Mouse (Mus musculus): ENCODE data around the gene Ltv1.

Ltv1 gene

DNA sequence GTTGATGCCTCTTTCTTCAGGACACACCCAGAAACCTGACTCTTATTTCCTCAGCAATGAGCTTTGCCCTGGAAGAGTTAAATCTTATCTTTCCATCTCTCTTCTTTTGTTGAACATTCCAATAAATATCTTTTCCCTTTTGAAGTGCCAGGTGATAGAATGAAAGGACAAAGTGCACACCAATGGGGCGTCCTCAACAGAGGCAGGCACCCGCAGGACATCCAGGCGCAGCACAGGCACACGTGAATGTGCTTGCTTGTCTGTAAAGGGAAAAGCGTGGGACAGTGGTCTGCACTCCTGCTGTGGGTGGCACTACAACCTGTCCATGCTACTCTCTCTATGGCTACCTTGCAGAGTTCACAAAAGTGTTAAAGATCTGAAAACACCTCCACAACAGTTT lies 3.1 kb downstream of the Ltv1 start:
- DNase-seq = no peak

DNA sequence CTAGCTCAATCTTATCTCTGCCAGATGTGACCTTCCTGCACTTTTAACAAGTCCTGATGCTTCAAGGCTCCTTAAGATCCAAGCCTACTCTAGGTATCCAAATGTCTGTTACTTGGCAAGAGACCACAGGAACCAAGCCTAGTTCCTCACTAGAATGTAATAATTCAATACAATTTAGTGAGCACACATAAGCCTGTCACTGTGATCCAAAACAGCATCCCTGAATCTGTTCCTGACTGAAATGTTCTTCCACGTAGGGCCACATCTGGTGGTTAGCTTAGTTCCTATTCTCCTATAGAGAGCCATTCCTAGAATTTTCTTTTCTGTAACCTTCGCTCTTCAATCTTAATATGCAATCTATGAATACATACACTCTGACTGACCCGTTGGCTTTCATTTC lies 6.2 kb downstream of the Ltv1 start:
- no peak for DNase-seq

DNA sequence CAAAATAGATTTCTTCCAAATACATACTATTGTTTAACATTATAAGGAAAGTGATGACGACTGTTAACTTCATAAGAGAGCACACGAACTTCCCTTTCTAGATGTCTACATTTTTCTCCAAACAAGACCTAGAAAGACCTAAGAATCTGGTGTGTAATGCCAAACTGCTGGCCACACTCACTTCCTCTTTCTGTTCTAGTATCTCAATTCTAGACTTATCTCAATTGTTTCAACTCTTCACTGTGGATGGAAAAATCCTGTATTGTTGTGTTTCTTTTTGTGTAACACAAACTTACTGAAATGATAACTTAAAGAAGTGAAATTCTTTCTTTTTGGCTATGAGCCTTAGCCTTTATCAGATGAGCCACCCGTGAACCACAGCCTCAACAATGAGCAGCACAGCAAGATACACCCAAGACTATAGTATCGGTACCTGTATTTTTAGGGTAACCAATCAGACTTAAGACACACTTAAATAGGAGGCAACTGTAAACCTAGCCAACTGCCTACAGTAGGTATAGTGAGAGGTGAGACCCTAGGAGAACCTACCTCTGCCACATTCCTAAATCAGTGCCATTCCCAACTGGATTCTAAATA lies 8.7 kb downstream of the Ltv1 start:
- no peak for DNase-seq

DNA sequence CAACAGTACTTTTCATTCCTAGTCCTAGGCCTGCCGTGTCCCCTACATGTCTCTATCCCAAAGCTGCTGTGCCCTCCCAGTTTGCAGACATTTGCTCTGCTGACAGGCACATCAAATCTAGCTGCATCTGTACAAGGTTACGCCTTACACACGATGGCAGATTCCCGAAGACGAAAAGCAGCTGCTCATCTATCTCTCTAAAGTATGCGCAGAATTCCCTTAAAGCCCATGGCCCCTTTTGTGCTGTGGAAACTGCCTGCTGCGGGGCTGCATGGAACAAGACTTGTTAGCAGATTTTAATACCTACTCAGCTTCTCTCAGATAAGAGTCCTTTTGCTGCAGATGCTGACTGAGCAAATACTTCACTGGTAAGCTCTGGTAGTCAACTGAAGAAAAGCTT lies 12.8 kb downstream of the Ltv1 start:
- no peak for DNase-seq

DNA sequence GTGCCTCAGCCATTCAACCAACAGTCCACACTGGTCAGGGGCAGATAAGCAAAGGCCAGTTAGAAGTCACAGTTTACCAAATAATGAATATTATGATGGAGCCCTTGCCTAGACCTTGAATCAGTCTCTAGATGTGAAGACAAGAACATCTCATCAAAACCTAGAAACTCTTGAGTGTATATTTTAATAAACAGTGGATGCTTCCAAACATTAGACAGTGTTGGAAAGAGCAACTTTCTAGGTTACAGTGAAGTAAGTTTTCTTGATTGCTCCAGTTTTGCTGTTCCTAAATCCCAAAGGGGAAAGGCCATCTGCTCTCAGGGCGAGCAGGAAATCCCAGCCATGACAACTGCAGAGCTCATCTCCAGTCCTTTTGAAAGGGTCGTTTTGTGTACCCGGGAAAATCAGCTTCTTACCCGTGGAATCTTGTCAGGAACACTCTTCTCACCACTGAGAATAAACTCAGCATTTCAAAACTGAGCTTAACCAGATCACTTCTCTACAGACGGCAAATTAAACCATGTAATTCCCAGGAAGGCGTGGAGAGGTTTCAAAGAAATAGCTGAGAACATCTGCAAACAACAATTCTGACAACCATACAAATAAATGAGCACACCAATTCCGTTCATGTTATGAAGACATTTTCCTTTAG lies 14.9 kb downstream of the Ltv1 start, which contains the start of gene Zc2hc1b:
Gene Zc2hc1b, minus strand, starts transcription at position 51 of the 652 bp plus-strand sequence.
- no peak for DNase-seq

DNA sequence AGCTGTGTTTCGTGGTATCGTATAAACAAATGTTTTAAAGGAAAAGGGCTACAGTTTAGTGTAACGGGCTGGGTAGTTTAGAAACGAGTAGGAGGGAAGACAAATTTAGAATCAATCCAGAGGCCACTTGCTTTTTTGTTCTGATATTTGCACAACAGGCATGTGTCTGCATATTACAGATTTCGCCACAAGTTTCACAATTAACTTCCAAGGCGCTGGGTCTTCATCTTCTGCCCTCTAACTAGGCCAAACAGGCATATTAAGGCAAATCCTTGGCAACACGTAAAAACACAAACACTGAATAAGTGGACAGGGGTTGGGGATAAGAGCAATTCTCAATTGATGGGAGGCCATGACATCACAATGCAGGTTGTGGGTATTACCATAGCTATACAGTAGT lies 17.1 kb downstream of the Ltv1 start:
- no peak for DNase-seq

DNA sequence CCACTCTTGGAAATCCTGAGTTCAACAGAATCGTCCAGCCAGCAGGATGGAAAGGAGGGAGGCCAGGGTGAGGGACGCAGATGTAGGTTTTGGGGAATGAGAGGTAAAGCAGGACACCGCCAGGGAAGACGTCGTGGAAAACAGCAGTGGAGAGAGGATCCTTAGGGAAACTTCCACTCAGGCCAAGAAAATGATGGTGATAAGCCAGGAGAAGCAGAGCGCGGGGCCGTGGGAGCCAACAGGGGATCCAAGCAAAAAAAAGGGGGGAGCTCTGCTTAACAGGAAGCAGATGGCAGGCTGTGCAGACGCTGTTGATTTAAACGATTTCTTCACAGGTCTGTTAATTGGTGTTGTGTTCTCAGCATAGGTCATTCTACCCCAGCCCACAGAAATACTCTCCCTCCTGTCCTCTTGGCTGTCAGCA lies 20.2 kb downstream of the Ltv1 start:
- DNase-seq = peak; percentile 32 to 48

DNA sequence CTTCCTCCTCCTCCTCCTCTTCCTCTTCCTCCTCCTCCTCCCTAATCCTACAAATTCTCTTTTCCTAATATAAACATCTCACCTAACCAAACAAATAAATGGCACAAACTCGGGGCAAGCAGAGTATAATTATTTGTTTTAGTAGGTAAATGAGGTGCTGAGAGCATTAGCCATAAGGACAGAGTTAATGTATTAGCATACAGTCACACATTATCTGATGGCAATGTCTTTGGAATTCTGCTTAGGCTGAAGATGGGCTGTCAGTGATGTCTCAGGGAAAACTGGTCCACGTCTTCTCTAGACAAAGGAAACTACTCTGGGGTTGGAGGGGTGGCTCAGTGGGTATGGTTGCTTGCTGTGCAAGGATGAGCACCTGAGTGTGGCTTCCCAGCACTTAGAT lies 21.5 kb downstream of the Ltv1 start:
- DNase-seq = no peak

DNA sequence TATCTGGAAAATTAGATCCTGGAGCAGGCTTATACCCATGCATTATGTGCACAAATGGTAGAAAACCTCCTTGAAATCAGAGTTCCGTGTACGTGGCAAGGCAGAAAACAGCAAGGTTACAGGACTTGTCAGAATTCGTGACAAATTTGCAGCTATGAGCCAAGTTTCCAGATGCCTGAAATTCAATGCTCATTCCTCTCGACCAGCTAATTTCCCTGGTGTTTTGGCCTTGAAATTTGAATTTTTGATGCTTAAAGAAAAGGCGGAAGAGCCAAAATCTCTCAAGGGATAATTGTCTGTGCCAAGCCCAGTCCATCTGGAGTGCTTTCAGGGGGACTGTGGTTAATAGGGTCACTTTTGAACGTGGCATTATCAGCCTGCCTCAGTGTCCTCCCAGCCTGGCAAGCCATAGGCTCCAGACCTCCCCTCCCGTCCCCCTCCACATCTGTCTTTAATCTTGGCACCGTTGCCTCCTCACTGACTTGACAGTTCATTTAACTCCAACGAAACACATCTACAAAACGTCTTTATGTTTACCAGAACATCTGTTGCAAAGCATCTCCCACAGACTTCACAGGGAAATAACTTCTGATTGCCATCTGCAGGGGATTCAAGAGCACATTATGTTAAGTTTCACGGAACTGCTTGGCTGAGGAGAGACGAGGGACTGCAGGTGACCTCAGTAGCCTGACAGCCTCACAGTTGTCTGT lies 22.1 kb downstream of the Ltv1 start:
- DNase-seq = peak; percentile 15 to 33

DNA sequence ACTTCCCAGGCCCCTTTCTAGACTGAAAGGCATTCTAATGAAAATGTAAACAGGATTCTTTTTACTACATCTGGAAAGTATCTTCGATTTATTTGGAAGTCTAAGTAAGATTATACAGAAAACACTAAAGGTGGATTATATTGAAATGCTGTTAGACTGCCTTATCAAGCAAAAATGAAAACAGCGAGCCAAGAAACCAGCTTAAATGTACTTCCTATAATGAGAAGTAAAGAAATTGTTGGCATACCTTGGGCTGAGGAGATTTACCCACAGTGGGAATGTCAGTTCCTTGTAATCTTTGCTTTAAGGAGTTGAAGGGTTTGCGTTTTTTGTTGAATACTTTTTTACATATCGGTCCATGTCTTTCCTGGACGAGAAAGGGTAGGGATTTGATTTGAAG lies 24.5 kb downstream of the Ltv1 start:
- DNase-seq = no peak

DNA sequence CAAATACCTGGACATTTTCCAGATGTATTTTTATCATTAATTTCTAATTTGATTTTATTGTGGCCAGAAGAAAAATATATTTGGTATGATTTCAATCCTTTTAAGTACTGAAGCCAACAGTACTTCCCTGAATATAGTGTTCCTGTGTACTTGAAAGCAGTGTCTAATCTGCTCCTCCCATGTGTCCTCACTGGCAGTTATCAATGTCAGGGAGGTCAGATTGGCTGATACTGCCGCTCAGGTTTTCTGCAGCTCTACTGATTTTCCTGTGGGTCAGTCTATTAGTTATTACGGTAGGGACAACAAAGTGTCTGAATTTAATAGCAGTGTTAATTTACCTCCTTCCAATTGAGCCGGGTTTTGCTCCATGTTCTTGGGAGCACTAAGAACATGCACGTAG lies 30.9 kb downstream of the Ltv1 start:
- DNase-seq = no peak

DNA sequence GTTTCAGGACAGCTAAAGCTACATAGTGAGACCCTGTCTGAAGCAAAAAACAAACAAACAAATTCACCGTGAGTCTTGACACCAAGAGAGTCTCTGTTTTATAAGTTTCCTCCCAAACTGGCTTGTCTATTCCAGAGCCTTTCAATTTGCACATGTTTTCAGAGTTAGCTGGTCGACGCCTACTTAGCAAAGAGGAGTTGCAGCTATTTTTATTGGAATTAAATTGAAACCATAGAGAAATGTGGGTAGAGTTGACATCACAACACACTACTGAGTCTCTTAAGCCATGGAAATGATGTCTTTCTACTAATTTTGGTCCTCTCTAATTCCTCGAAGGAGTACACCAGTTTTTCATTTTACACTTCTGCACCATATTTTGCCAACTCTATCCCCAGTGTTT lies 32.1 kb downstream of the Ltv1 start:
- DNase-seq = no peak

DNA sequence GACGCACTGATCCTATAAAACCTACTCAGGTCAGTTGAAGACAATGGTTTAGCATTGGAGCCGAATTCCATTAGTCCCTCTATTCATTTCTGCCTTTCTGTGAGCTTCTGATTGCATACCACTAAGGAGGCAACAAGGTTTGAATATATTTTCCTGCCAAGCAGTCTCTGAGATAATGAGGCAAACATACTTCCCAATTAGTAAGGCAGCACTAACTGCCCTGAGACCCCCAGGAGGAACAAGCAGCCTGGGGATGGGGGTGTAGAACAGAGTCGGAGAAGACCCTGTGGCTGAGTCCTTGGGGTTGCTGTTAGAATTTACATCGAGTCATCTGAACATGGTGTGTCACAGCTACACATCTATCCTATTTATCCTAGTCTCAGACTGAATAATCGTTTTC lies 37.6 kb downstream of the Ltv1 start:
- DNase-seq = no peak

DNA sequence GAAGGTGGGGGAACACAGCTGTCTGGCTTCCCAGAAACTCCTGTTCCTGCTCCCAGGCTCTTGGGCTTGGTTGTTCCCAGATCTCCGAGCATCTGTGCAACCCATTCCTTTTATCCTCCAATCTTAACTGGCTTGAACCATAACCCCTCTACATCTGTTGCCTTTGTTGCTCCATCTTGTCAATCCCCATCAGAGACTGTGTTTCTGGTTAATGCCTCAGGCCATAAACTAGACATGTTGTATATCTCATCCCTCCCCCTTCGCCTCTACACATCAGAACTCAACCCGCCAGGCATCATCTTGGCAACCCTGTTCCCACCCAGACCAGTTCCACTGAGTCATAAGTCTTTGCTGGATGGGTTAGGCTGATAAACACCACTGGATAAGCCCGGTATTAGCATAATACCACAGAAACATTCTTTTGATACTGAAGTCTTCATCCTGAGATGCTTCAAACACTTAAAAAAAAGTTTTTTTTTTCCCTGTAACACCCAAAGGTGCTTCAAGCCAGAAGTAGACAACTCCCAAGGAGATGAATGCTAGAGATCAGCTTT lies 40.1 kb downstream of the Ltv1 start:
- no peak for DNase-seq

DNA sequence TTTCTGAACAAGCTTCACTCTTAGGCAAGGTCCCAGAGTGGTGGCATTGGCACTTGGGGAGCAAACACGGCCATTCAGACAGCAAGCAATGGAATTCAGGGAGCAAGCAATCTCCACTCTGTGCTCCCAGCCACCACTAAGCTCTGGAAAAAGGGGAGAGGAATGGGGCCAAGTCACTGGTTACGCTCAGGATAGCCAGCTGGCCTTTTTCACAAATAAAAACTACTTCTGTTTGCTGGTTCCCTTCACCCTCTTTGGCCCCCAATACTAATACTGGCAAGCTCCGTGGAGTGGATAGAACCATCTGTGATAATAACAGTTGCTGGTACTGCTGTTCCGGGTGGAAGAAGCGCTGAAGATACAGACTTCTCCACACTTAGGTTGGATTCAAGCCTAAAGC lies 41.6 kb downstream of the Ltv1 start:
- DNase-seq = peak; percentile 29 to 37

DNA sequence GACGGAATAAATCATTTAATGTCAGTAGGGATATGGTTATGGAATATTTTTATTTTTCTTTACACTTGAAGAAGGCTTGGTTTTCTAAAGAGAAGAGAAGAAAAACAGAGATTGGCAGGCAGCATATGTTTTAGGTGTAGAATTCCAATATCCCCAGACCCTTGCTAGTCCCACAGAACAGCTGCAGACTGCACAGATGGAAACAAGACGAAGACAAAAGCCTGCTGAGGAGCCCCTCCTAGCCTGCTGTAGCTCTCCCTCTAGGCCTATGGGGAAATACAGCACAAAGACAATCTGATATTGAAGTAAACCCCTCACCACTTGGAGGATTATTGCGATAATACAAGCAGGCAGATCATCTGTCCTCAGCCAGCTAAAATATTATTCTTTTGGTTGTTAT lies 42.5 kb downstream of the Ltv1 start:
- no peak for DNase-seq

DNA sequence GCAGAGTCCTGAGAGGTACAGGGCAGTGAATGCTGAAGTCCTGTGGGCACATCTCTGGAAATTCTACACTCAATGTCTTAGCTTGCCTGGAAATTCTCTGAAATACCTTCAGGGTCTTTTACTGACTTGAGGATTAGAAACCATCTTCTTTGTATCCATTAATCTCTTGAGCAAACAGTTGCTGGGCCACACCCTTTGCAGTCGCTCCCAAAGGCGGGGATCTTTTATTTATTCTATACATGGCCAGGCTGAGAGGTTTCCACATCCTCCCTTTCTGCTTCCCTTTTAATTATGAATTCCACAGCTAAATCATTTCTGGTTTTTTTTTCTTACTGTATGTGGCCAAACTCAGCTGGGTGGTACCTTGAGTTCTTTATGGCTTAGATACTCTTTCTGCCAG lies 52.5 kb downstream of the Ltv1 start:
- no peak for DNase-seq

DNA sequence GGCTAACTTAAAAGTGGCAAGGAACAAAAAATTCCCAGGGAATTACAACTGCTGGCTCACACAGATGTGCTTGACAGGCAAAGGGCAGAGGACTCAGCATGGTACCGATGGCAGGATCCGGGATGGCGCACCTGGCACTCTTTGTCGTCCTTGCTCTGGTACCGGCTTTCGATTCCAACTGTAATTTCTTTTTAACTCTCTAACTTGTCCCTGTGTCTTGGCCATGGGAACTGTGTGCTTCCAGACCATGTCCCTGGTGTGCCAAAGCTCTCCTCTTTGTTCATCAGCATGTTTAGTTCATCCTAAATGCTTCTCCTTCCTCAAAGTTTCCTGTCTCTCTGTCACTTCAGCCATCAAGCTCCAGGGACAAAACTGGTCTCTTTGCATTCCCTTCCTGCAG lies 55.1 kb downstream of the Ltv1 start:
- no peak for DNase-seq

DNA sequence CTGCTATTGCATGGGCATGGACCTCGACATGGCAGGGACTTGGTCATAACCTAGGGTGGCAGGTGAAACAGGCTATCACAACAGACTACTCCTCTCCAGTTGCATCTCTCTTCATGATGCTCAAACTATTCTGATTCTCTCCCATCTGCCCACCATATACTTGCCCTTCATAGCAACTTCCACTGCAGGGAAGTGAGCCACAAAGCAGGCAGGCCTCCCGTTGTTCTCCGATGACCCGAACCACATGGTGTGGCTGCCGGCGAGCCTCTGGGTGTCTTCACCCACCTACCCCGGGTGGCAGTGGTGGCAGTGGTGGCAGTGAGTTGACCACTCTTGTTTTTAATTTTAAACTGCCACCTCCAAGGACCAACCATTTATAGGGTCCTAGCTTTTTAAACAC lies 57.2 kb downstream of the Ltv1 start:
- no peak for DNase-seq

DNA sequence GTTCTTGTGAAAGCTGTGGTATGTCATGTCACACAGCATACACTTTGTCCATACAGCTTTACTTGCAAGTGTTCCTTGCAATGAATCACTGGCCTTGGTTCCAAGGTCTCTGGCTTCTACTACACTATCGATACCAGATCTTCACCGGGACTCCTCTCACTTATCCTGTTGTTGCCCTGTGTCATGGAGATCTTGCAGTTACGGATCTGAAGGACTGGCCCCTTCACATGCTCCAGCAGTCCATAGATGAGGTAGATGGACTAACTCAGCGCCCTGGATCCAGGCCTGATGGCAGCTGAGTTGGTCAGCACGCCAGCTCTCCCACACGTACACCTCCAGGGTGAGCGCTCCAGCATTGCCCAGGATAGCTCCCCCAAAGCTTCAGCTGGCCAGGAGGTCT lies 57.7 kb downstream of the Ltv1 start:
- DNase-seq = no peak

DNA sequence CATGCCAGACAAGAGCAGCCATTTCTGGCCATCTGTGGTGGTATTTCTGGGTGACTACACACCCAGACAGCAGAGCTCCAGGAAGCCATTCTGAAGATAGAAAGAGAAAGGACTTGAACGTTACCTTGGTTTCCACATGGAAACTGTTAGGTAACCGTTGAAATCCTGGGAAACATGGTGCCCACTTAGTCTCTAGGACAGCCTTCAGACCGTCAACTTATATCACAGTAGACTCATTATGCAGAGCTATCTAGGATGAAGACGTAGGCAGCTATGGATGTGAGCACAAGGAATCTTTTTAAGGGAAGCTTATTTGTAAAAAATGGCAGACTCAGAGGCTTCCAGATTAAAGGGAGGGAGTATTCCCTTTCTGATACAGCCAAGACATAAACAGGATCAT lies 59.1 kb downstream of the Ltv1 start:
- DNase-seq = peak in 1 of 2 experiments; percentile 4
